Mouse (Mus musculus): ENCODE results near the gene Atf7ip. TPM values are rescaled to one million over a fixed set of nuclear protein-coding genes. Genes with fewer than 3 reads are reported as not detected.

Gene Atf7ip
- polyA plus RNA-seq, 1 experiment = 49.5 TPM

GRCm38 (mm10) chr6:136484093-136484492 is 21.9 kb upstream of the Atf7ip start:
- no peak for DNase-seq (ENCODE audit: extremely low spot score in 1 of 2, low spot score in 1 of 2)

DNA sequence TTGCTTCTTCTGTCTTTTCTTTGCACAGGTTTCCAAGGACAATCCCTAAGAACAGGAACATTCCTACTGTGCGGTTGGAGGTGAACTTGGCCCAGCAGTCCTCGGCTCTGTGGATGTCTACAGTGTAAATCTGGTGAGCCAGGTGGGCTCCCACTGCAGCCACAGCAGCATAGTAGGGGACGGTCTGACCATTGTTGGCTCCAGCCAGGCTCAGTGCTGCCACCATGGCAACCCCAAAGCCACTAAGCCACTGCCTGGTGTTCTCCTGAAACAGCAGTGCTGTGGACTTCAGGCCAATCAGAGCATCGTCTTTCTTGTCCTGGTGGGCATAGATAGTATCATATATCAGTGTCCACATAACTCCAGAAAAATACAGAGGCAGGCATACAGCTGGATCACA is 19.8 kb upstream of the Atf7ip start:
- no peak for DNase-seq (ENCODE audit: extremely low spot score in 1 of 2, low spot score in 1 of 2)

GRCm38 (mm10) chr6:136486801-136487553 is 19.0 kb upstream of the Atf7ip start:
- no peak for DNase-seq (ENCODE audit: extremely low spot score in 1 of 2, low spot score in 1 of 2)

- DNase-seq (ENCODE audit: extremely low spot score in 1 of 2, low spot score in 1 of 2) = no peak
Measured at GRCm38 (mm10) chr6:136487554-136487950, 18.4 kb upstream of the Atf7ip start.

DNA sequence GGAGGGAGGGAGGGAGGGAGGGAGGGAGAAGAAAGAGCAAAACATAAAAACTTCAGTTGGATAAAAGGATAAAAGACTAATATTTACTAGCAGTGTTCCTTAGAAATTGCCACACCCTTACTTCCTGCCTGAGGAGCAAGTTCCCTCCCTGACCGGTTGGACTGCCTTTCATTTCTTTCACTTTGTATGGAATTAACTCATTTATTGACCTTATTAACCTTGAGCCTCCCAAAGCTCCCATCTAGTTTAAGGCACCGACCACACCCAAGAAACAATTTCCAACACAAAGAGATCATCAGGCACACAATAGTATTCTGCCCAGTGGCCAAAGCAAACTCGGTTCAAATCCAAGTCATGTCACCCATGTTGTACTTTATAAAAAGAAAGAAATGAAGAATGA is 16.1 kb upstream of the Atf7ip start:
- DNase-seq (ENCODE audit: extremely low spot score in 1 of 2, low spot score in 1 of 2) = no peak

GRCm38 (mm10) chr6:136490516-136491475 is 15.2 kb upstream of the Atf7ip start:
- no peak for DNase-seq (ENCODE audit: extremely low spot score in 1 of 2, low spot score in 1 of 2)

- DNase-seq (ENCODE audit: extremely low spot score in 1 of 2, low spot score in 1 of 2) = no peak
Measured at GRCm38 (mm10) chr6:136491631-136492030, 14.3 kb upstream of the Atf7ip start.

DNA sequence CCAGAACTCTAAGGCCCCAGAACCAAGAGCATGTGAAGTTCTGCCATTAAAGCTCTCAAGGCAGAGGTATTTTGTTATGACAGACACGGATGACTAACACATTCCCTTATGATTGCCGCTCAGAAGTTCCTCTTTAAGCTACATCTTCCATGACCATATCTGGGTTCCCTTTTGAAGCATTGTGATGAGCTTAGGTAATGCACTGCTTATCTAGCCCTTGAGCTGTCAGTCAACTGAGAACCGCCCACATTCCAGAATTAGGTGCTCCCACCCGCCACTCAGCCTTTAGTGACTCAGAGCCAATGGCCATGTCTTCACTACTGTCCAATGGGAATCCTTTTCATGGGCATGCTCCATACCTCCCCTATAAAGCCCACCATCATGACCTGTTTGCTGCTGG is 13.7 kb upstream of the Atf7ip start:
- DNase-seq (ENCODE audit: extremely low spot score in 1 of 2, low spot score in 1 of 2) = no peak

DNA sequence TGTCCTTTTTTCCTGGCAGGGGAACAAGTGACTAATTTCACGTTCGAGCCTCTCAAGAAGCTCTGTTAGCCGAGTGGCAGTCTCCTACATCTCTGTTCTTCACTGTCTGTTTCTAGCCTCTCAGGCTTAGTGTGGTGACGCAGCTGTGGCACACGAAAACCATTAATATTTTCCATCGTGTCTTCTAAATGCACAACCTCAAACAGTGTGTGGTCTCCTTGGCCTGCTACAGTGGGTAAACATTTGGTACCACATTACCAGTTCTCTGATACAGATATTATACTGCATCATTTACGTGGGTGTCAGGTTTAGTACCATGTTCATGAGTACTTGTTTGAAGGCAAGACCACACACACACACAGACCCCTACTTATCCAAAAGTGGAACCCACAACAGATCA is 12.5 kb upstream of the Atf7ip start:
- no peak for DNase-seq (ENCODE audit: extremely low spot score in 1 of 2, low spot score in 1 of 2)

- no peak for DNase-seq (ENCODE audit: extremely low spot score in 1 of 2, low spot score in 1 of 2)
Measured at GRCm38 (mm10) chr6:136493910-136494751, 11.8 kb upstream of the Atf7ip start.

GRCm38 (mm10) chr6:136495023-136495422 is 10.9 kb upstream of the Atf7ip start:
- DNase-seq (ENCODE audit: extremely low spot score in 1 of 2, low spot score in 1 of 2) = no peak

DNA sequence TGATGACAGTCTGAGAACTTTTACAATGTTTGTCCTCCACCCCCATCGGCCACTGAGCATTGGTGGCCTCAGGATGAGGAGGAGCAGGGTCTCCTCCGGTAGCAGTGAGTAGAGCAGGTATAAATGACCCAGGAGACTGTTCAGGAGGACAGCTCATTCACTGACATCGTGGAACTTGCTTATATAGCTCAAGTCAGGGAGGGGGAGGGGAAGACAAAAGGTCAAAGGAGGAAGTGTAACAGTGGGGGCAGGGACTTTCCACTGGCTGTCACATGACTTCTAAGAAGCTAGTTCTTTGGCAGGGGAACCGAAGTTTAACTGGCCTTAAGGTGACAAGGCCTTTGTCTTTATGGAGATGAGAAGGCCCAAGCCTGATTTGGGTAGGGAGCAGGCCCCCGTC is 8.2 kb upstream of the Atf7ip start:
- no peak for DNase-seq (ENCODE audit: extremely low spot score in 1 of 2, low spot score in 1 of 2)

- no peak for DNase-seq (ENCODE audit: extremely low spot score in 1 of 2, low spot score in 1 of 2)
Measured at GRCm38 (mm10) chr6:136499292-136499977, 6.5 kb upstream of the Atf7ip start.

GRCm38 (mm10) chr6:136508652-136509051 is 2.7 kb downstream of the Atf7ip start:
- DNase-seq (ENCODE audit: extremely low spot score in 1 of 2, low spot score in 1 of 2) = no peak

DNA sequence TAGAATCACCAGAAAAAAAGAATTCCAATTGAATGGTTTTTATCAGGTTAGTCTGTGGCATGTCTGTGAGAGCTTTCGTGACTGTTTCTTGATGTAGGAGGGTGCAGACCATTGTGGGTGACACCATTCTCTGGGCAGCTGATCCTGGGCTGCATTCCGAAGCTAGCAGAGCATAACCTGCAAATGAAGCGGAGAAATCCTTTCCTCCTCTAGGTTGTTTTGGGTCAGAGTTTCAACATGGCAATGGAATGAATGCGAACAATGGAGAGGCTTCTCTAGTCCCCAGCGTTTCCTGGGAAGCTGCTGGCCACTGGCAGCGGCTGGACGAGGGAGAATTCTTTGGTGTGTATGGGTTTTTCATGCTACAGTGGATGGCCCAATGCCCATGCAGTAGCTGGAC is 5.0 kb downstream of the Atf7ip start:
- no peak for DNase-seq (ENCODE audit: extremely low spot score in 1 of 2, low spot score in 1 of 2)

GRCm38 (mm10) chr6:136512351-136512750 is 6.4 kb downstream of the Atf7ip start:
- no peak for DNase-seq (ENCODE audit: extremely low spot score in 1 of 2, low spot score in 1 of 2)

- no peak for DNase-seq (ENCODE audit: extremely low spot score in 1 of 2, low spot score in 1 of 2)
Measured at GRCm38 (mm10) chr6:136516626-136517025, 10.7 kb downstream of the Atf7ip start.

- DNase-seq (ENCODE audit: extremely low spot score in 1 of 2, low spot score in 1 of 2) = no peak
Measured at GRCm38 (mm10) chr6:136517221-136517620, 11.3 kb downstream of the Atf7ip start.

DNA sequence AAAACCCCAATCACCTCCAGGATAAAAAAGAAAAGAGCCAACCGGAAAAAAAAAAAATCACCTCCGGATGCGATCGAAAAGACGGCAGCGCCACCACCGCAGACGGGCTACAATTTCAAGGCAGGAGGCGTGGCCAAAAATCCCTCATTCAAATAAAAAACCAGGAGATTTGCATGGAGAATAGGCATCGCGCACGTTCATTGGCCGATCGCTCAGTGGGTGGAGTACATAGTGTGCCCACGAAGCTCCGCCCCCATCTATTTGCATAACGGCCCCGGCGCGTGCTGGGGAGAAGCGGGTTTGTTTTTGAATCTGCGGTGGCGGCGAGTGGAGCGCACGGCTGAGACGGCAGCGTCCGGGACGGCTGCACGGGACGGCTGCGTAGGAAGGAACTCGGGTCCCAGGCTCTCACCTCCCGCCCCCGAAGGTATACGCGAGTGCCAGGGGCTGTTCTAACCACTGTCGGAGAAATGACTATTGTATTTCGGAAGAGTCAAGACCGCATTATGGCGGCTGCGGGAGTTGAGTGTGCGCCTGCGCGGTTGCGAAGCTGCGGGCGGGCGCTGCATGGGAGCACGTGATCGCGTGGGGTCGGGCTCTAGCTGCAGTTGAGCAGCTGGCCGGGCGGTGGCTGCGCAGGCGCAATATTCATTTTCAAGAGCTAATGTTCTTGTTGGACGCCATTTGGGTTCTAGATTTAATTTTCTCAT is 12.7 kb downstream of the Atf7ip start:
- DNase-seq (ENCODE audit: extremely low spot score in 1 of 2, low spot score in 1 of 2) = peak; percentile 97 to 98

DNA sequence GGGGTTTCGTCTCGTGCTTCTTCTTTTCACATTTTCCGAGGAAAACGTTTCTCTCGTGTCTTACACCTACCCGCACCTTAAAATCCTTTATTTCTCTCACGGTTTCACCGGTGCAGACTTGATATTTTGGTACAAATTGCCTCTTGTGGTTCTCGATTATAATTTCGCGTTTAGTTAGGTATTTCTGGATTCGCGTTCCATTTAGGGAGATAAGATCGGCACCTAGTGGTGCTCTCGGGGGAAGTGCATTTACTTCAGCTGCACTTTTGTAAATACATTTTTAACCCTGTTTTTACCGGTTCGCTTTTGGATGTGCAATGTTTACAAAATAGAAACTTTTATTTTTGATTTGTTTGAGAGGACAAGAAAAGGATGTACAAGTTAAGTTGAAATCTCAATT is 13.3 kb downstream of the Atf7ip start:
- no peak for DNase-seq (ENCODE audit: extremely low spot score in 1 of 2, low spot score in 1 of 2)

All from frontal cortex, adult 2 months (tissue).